In genomic region chr6:83006114-83006513, GRCm38 (mm10) we compare ENCODE assay signal across 22 mouse cellular contexts. TPM values are rescaled to one million over a fixed set of nuclear protein-coding genes. Genes with fewer than 3 reads are reported as not detected.
DNase-seq lines count a peak whose midpoint lies in the region; ATAC-seq and TF ChIP-seq lines count a peak whose summit lies in the region.
"Had no signal": no experiment of that assay in that cellular context is flagged by ENCODE, and none has a peak within 500 bp of the region (broad histone marks: within the 10 kb centered on the region; RNA-seq: fewer than 3 reads in every experiment).

No protein-coding gene starts in this region.

- 0 out of 2 replicates have a peak overlapping the region, but pooled peaks have one; percentile 25 for H3K27ac ChIP-seq in spleen, adult 2 months (ENCODE audit: insufficient read depth, low read length)
- peak overlapping the region; percentile 96 for H3K27ac ChIP-seq in bone marrow macrophage, adult 2 months (ENCODE audit: insufficient read depth, low read depth, low read length)
- peak overlapping the region; percentile 69; the same call in 1 of the 2 replicates for H3K27ac ChIP-seq in liver, postnatal 0 days (ENCODE audit: low read depth)
- H3K27ac ChIP-seq in intestine, embryonic 15.5 days, result no peak overlapping the region
- H3K27ac ChIP-seq: forebrain, embryonic 12.5 days; heart, embryonic 15.5 days; hindbrain, embryonic 10.5 days; left cerebral cortex, adult 2 months; midbrain, embryonic 12.5 days; neural tube, embryonic 12.5 days had no signal

- no peaks in the 10 kb centered on the region for H3K36me3 ChIP-seq in spleen, adult 2 months (ENCODE audit: control insufficient read depth, insufficient read depth, low read length)
- no peaks in the 10 kb centered on the region for H3K36me3 ChIP-seq in liver, postnatal 0 days (replicated peaks; ENCODE audit: insufficient read depth, low read length)
- H3K36me3 ChIP-seq in intestine, embryonic 15.5 days, result no peaks in the 10 kb centered on the region
- H3K36me3 ChIP-seq: forebrain, embryonic 12.5 days; heart, embryonic 15.5 days; hindbrain, embryonic 10.5 days; midbrain, embryonic 12.5 days; neural tube, embryonic 12.5 days had no signal

- no peak for TF ChIP-seq POLR2A in spleen, adult 2 months (IDR thresholded peaks at IDR 0.05; ENCODE audit: low read depth, low read length)
- TF ChIP-seq POLR2A in bone marrow macrophage, adult 2 months (IDR thresholded peaks at IDR 0.05; ENCODE audit: borderline replicate concordance, low read depth, low read length), result no peak

- peaks cover 26% of the 10 kb centered on the region for H3K4me1 ChIP-seq in spleen, adult 2 months (ENCODE audit: control insufficient read depth, insufficient read depth, insufficient read length)
- H3K4me1 ChIP-seq in bone marrow macrophage, adult 2 months (ENCODE audit: control insufficient read depth, insufficient read depth, low read length), result peaks cover 61% of the 10 kb centered on the region
- peaks cover 45% of the 10 kb centered on the region for H3K4me1 ChIP-seq in liver, postnatal 0 days (ENCODE audit: insufficient read depth)
- no peaks in the 10 kb centered on the region for H3K4me1 ChIP-seq in intestine, embryonic 15.5 days (replicated peaks)
- H3K4me1 ChIP-seq: forebrain, embryonic 12.5 days; midbrain, embryonic 12.5 days; neural tube, embryonic 12.5 days had no signal

- no peak overlapping the region for H3K9ac ChIP-seq in liver, postnatal 0 days (replicated peaks)
- no peak overlapping the region for H3K9ac ChIP-seq in intestine, embryonic 15.5 days
- H3K9ac ChIP-seq: forebrain, embryonic 12.5 days; heart, embryonic 15.5 days; midbrain, embryonic 12.5 days; neural tube, embryonic 12.5 days had no signal

- no peaks in the 10 kb centered on the region for H3K27me3 ChIP-seq in spleen, adult 2 months (ENCODE audit: control insufficient read depth, insufficient read depth, low read length)
- H3K27me3 ChIP-seq in liver, postnatal 0 days (ENCODE audit: insufficient read depth, low read length), result no peaks in the 10 kb centered on the region
- no peaks in the 10 kb centered on the region for H3K27me3 ChIP-seq in intestine, embryonic 15.5 days (replicated peaks)
- H3K27me3 ChIP-seq: heart, embryonic 15.5 days; midbrain, embryonic 12.5 days; neural tube, embryonic 12.5 days had no signal

- no peaks in the 10 kb centered on the region for H3K9me3 ChIP-seq in liver, postnatal 0 days (ENCODE audit: low read length)
- no peaks in the 10 kb centered on the region for H3K9me3 ChIP-seq in intestine, embryonic 15.5 days
- H3K9me3 ChIP-seq: forebrain, embryonic 12.5 days; heart, embryonic 15.5 days; hindbrain, embryonic 10.5 days; midbrain, embryonic 12.5 days; neural tube, embryonic 12.5 days had no signal

- WGBS in spleen, adult 2 months, result 23% methylated on average over 6 of the region's 6 CpGs
- 50% methylated on average over 6 of the region's 6 CpGs for WGBS in liver, postnatal 0 days (ENCODE audit: insufficient replicate concordance)
- 84% methylated on average over 6 of the region's 6 CpGs for WGBS in intestine, embryonic 15.5 days

- H3K4me2 ChIP-seq in liver, postnatal 0 days (ENCODE audit: low read depth, low read length), result no peak overlapping the region
- H3K4me2 ChIP-seq in intestine, embryonic 15.5 days (replicated peaks), result no peak overlapping the region
- H3K4me2 ChIP-seq: forebrain, embryonic 12.5 days; heart, embryonic 15.5 days; midbrain, embryonic 12.5 days; neural tube, embryonic 12.5 days had no signal

- no peak for DNase-seq in spleen, adult 2 months (ENCODE audit: low read depth in 1 of 2, low spot score in 2 of 2)
- no peak for DNase-seq in spleen, adult 12 weeks (ENCODE audit: low spot score)
- no peak for DNase-seq in liver, postnatal 0 days
- DNase-seq in lung, postnatal 4 days, result no peak
- DNase-seq in spleen, adult 18-20 months, result no peak
- DNase-seq: adrenal gland, postnatal 36 days; cerebellum, adult 2 months; cerebellum, postnatal 36 days; gastrocnemius, postnatal 25 days; kidney, adult 2 months; kidney, postnatal 14 days; left cerebral cortex, postnatal 4 days had no signal

- TF ChIP-seq EP300 in liver, postnatal 0 days (IDR thresholded peaks at IDR 0.05; ENCODE audit: low read depth), result no peak

- no peak overlapping the region for H3K4me3 ChIP-seq in spleen, adult 2 months (ENCODE audit: extremely low read depth, insufficient read depth, insufficient read length)
- H3K4me3 ChIP-seq in bone marrow macrophage, adult 2 months (ENCODE audit: insufficient read depth, low read length), result 0 out of 2 replicates have a peak overlapping the region, but pooled peaks have one; percentile 1
- no peak overlapping the region for H3K4me3 ChIP-seq in liver, postnatal 0 days (ENCODE audit: low read depth, low read length)
- H3K4me3 ChIP-seq in intestine, embryonic 15.5 days (replicated peaks), result no peak overlapping the region
- H3K4me3 ChIP-seq: forebrain, embryonic 12.5 days; heart, embryonic 15.5 days; hindbrain, embryonic 10.5 days; left cerebral cortex, adult 2 months; midbrain, embryonic 12.5 days; neural tube, embryonic 12.5 days had no signal

- no peak for TF ChIP-seq CTCF in spleen, adult 2 months (IDR thresholded peaks at IDR 0.05; ENCODE audit: extremely low read depth, insufficient read depth, insufficient read length, insufficient replicate concordance)
- no peak for TF ChIP-seq CTCF in bone marrow macrophage, adult 2 months (IDR thresholded peaks at IDR 0.05; ENCODE audit: low read depth, low read length)
- no peak for TF ChIP-seq CTCF in liver, postnatal 0 days (IDR thresholded peaks at IDR 0.05; ENCODE audit: low read depth)

- ATAC-seq in liver, postnatal 0 days, result no peak
- ATAC-seq in intestine, embryonic 15.5 days, result no peak
- ATAC-seq: CD4-positive, CD25-positive, alpha-beta regulatory T cell, adult 4 months; lung, postnatal 0 days had no signal

RNA-seq across cellular contexts. Expression of gene Dok1, which starts 27.2 kb away (rescaled TPM):
- 22.6 and 23.8 TPM in 2 replicates for polyA plus RNA-seq in spleen, adult 2 months (2012; rRNA removed)
- polyA plus RNA-seq in bone marrow macrophage, adult 2 months (2012; ENCODE audit: insufficient read depth, insufficient read length, missing spikeins), result 69.9 and 72.0 TPM in 2 replicates
- 11.3 and 11.8 TPM in 2 replicates for polyA plus RNA-seq in liver, postnatal 0 days (2015; fragmentation: Nextera tagmentation; extraction: Ambion mirVana)
- polyA plus RNA-seq in intestine, embryonic 15.5 days (2015; fragmentation: Nextera tagmentation; extraction: Ambion mirVana), result 9.7 and 9.8 TPM in 2 replicates

RNA-seq across cellular contexts. Expression of gene Loxl3, which starts 27.9 kb away (rescaled TPM):
- 3.1 and 3.5 TPM in 2 replicates for polyA plus RNA-seq in spleen, adult 2 months (2012; rRNA removed)
- 18.8 and 21.2 TPM in 2 replicates for polyA plus RNA-seq in bone marrow macrophage, adult 2 months (2012; ENCODE audit: insufficient read depth, insufficient read length, missing spikeins)
- 1.2 and 1.7 TPM in 2 replicates for polyA plus RNA-seq in liver, postnatal 0 days (2015; fragmentation: Nextera tagmentation; extraction: Ambion mirVana)
- polyA plus RNA-seq in intestine, embryonic 15.5 days (2015; fragmentation: Nextera tagmentation; extraction: Ambion mirVana), result 12.7 and 14.2 TPM in 2 replicates

RNA-seq across cellular contexts. Expression of gene Aup1, which starts 48.2 kb away (rescaled TPM):
- 582 and 730 TPM in 2 replicates for polyA plus RNA-seq in spleen, adult 2 months (2012; rRNA removed)
- 354 and 391 TPM in 2 replicates for polyA plus RNA-seq in bone marrow macrophage, adult 2 months (2012; ENCODE audit: insufficient read depth, insufficient read length, missing spikeins)
- polyA plus RNA-seq in liver, postnatal 0 days (2015; fragmentation: Nextera tagmentation; extraction: Ambion mirVana), result 175 and 180 TPM in 2 replicates
- polyA plus RNA-seq in intestine, embryonic 15.5 days (2015; fragmentation: Nextera tagmentation; extraction: Ambion mirVana), result 212 and 228 TPM in 2 replicates

RNA-seq across cellular contexts. Expression of gene Htra2, which starts 49.0 kb away (rescaled TPM):
- polyA plus RNA-seq in spleen, adult 2 months (2012; rRNA removed), result 59.1 and 69.0 TPM in 2 replicates
- 90.8 and 108 TPM in 2 replicates for polyA plus RNA-seq in bone marrow macrophage, adult 2 months (2012; ENCODE audit: insufficient read depth, insufficient read length, missing spikeins)
- polyA plus RNA-seq in liver, postnatal 0 days (2015; fragmentation: Nextera tagmentation; extraction: Ambion mirVana), result 33.8 and 34.7 TPM in 2 replicates
- polyA plus RNA-seq in intestine, embryonic 15.5 days (2015; fragmentation: Nextera tagmentation; extraction: Ambion mirVana), result 72.2 and 86.5 TPM in 2 replicates

RNA-seq across cellular contexts. Expression of gene Dqx1, which starts 51.5 kb away (rescaled TPM):
- 2.7 and 2.8 TPM in 2 replicates for polyA plus RNA-seq in spleen, adult 2 months (2012; rRNA removed)
- 0.83 and 1.6 TPM in 2 replicates for polyA plus RNA-seq in bone marrow macrophage, adult 2 months (2012; ENCODE audit: insufficient read depth, insufficient read length, missing spikeins)
- polyA plus RNA-seq in liver, postnatal 0 days (2015; fragmentation: Nextera tagmentation; extraction: Ambion mirVana), result 7.5 and 8.2 TPM in 2 replicates
- 14.0 and 14.9 TPM in 2 replicates for polyA plus RNA-seq in intestine, embryonic 15.5 days (2015; fragmentation: Nextera tagmentation; extraction: Ambion mirVana)
